Mouse (Mus musculus): ENCODE measurements at regions not wholly inside any gene's neighbourhood (a gene's known extent, or its start where the extent isn't known, plus 50 kb on each side); places are given as distances from the start of the nearest gene placed in this dataset.
"Not testable (repeated sequence)": the region's sequence is repeated elsewhere in the genome, so short reads cannot be mapped to it uniquely, and the experiment has no call there.

DNA sequence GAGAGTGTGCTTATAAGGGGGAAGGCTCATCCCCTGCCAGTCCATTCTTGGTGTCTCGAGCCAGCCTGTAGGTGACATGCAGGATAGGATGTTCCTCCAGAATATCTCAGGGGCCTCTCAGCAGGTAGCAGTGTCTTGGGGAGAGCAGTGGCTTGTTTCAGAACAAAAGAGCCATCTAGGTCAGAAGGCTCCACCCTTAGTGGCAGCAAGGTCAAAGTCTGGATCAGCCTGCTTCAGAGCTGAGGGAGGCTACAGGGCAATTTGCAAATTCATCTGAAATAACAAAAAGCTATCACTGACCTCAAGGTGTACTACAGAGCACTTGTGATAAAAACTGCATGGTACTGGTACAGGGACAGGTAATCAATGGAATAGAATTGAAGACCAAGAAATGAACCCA is 1679.5 kb downstream of the Stim2 start:
- not testable (repeated sequence) for DNase-seq (ENCODE audit: low spot score in 2 of 2)

GRCm38 (mm10) chr5:55691114-55691742 is 1692.9 kb downstream of the Stim2 start:
- DNase-seq (ENCODE audit: low spot score in 2 of 2), result no peak

DNA sequence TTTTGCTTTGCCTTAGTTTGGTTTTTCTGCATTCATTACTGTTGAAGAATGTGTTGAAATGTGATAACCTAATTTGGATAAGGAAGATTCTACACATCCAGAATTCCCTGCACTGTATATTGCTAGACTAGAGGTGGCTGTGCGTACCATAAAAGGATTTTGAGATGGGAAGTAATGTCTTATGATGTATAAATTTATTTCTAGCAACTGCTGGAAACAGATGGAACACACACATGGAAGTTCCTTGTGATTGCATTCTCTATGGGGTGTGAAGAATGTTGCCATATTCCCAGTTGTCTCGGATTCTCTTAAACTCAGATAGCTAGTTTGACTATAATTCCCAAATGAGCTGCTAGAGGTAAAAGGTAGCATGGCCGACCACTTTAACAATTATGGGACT is 1706.2 kb downstream of the Stim2 start:
- peak in 1 of 2 experiments; percentile 4 for DNase-seq (ENCODE audit: low spot score in 2 of 2)

DNA sequence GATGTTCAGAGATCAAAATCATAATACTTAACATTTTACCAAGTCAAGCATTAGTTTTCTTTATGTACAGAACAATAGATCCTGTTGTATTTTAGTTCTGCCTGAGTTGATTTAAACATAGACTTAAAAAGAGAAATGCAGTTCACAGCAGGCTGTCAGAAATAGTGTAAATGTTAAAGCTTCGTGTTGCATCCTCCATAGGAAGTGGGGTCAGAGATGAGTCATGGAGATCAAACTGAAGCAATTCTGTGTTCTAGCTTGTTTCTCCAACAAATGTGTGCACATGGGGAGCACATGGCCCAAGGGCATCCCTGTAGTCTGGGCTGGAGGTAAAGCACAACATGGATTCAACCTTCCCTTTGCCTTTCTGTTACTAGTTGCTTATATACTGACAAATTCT is 1713.5 kb downstream of the Stim2 start:
- DNase-seq (ENCODE audit: low spot score in 2 of 2), result no peak

GRCm38 (mm10) chr5:55735143-55735542 is 1736.8 kb downstream of the Stim2 start:
- DNase-seq (ENCODE audit: low spot score in 2 of 2), result no peak

DNA sequence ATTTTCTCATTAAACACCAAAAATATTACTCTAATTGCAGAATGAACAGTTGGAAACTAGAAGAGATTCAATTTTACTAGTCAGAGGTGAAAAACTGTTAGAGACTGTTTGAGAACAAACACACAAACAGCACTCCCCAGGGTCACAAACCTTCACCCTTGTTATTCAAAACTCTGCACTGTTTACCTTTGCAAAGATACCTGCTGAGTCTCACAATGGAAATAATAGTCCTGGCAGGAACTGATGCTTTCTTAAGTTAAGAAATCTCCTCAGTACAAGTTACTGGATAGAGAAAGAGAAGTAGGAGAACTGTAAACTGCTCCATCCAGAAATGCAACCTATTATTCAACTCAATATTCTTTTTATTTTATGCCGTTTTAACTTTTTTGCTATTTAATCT is 1763.5 kb downstream of the Stim2 start:
- DNase-seq (ENCODE audit: low spot score in 2 of 2), result no peak

DNA sequence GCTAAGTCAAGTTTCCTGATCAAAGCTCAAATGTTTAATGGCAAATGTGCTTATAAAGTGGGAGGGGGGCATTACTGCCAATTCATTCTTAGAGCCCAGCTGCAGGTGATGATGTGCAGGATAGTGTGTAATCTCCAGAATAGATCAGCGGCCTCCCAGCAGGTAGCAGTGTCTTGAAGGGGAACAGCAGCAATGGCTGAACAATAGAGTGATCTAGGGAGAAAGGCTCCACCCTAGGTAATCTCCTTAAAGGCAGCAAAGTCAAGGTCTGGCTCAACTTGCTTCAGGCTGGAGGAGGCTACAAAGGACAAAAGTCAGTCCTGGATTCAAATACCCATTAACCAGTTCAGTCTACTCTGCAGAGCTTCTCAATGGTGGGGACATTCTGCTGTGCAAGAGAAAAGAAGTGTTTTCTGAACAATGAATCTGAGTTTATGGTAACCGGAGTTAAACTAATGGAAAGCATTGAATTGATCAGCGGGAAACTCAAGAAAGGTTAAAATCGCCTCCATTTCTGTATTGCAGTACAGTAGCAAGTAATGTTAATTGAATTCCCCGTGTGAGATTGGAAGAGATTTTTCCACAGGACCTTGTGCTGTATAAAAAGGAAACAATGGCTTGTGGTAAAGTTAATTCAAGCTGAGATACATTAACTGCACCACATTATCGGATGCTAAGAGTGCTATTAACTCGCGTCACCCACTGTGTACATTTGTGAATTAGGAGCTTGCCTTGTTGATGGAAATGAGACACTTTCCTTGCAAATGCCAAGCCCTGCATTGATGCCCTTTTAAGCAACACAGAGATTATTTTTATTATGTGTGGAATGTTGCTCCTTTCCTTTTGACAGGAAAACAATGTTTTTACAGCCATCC is 1793.7 kb downstream of the Stim2 start:
- no peak for DNase-seq (ENCODE audit: low spot score in 2 of 2)

GRCm38 (mm10) chr5:55792717-55793116 is 1794.4 kb downstream of the Stim2 start:
- DNase-seq (ENCODE audit: low spot score in 2 of 2), result no peak

All from right cerebral cortex, postnatal 36 days (tissue).